In genomic region chr5:109602585-109602984, GRCm38 (mm10) we compare ENCODE assay signal across 8 mouse cellular contexts. TPM values are rescaled to one million over a fixed set of nuclear protein-coding genes. Genes with fewer than 3 reads are reported as not detected.
A peak's percentile ranks its signal among the peaks of the same experiment; 100 is the strongest.
DNase-seq lines count a peak whose midpoint lies in the region; ATAC-seq and TF ChIP-seq lines count a peak whose summit lies in the region.

No protein-coding gene starts in this region.

- H3K27ac ChIP-seq in liver, embryonic 11.5 days (ENCODE audit: low read depth, low read length) = no peak overlapping the region
- no peak overlapping the region for H3K27ac ChIP-seq in liver, embryonic 14.5 days
- H3K27ac ChIP-seq in midbrain, embryonic 16.5 days (ENCODE audit: low read length) = no peak overlapping the region

- H3K9ac ChIP-seq in liver, embryonic 11.5 days (ENCODE audit: low read depth, low read length) = no peak overlapping the region
- no peak overlapping the region for H3K9ac ChIP-seq in liver, embryonic 14.5 days (replicated peaks)
- H3K9ac ChIP-seq in midbrain, embryonic 16.5 days (ENCODE audit: low read depth, low read length) = no peak overlapping the region

- H3K27me3 ChIP-seq in liver, embryonic 11.5 days (replicated peaks; ENCODE audit: control insufficient read depth, insufficient read depth, low read length) = no peaks in the 10 kb centered on the region
- H3K27me3 ChIP-seq in liver, embryonic 14.5 days (ENCODE audit: control insufficient read depth, insufficient read depth, low read length) = no peaks in the 10 kb centered on the region
- H3K27me3 ChIP-seq in midbrain, embryonic 16.5 days (ENCODE audit: control insufficient read depth, insufficient read depth, low read depth, low read length) = no peaks in the 10 kb centered on the region

- H3K4me3 ChIP-seq in liver, embryonic 11.5 days (ENCODE audit: low read depth, low read length) = no peak overlapping the region
- H3K4me3 ChIP-seq in liver, embryonic 14.5 days (ENCODE audit: insufficient read depth in 1 of 2, low read depth in 2 of 2, low read length in 2 of 2) = no peak overlapping the region
- no peak overlapping the region for H3K4me3 ChIP-seq in midbrain, embryonic 16.5 days (ENCODE audit: low read depth, low read length)

- no peaks in the 10 kb centered on the region for H3K36me3 ChIP-seq in liver, embryonic 11.5 days (ENCODE audit: control insufficient read depth, insufficient read depth, low read length)
- no peaks in the 10 kb centered on the region for H3K36me3 ChIP-seq in liver, embryonic 14.5 days (replicated peaks; ENCODE audit: control insufficient read depth, insufficient read depth, low read depth)
- H3K36me3 ChIP-seq in midbrain, embryonic 16.5 days (ENCODE audit: control insufficient read depth, insufficient read depth, low read length) = no peaks in the 10 kb centered on the region

- H3K9me3 ChIP-seq in liver, embryonic 11.5 days (ENCODE audit: control insufficient read depth, low read length) = no peaks in the 10 kb centered on the region
- H3K9me3 ChIP-seq in liver, embryonic 14.5 days (ENCODE audit: control insufficient read depth, low read length) = no peaks in the 10 kb centered on the region
- H3K9me3 ChIP-seq in midbrain, embryonic 16.5 days (replicated peaks; ENCODE audit: control insufficient read depth, low read length, poor library complexity, severe bottlenecking) = peaks cover 12% of the 10 kb centered on the region

- peak; percentile 3 for DNase-seq in cerebellum, adult 9-10 months
- DNase-seq in cerebellum, postnatal 4 days (ENCODE audit: low spot score in 2 of 2) = no peak
- peak; percentile 22 for DNase-seq in liver
- no peak for DNase-seq in liver, embryonic 11.5 days (ENCODE audit: low spot score)
- peak in 2 of 3 experiments; percentile 4 to 37 for DNase-seq in liver, embryonic 14.5 days (ENCODE audit: low read depth in 3 of 3, low spot score in 3 of 3)
- peak; percentile 6 for DNase-seq in telencephalon, adult 2 months (ENCODE audit: low read depth, low spot score)

- TF ChIP-seq CTCF in liver, embryonic 14.5 days (IDR thresholded peaks at IDR 0.05; ENCODE audit: low read depth) = peak; percentile 63

- H3K4me1 ChIP-seq in liver, embryonic 11.5 days (replicated peaks; ENCODE audit: control insufficient read depth, insufficient read depth, low read length) = no peaks in the 10 kb centered on the region
- no peaks in the 10 kb centered on the region for H3K4me1 ChIP-seq in liver, embryonic 14.5 days (replicated peaks; ENCODE audit: control insufficient read depth in 2 of 2, insufficient read depth in 2 of 2, low read length in 1 of 2)
- no peaks in the 10 kb centered on the region for H3K4me1 ChIP-seq in midbrain, embryonic 16.5 days (ENCODE audit: control insufficient read depth, insufficient read depth, low read length)

- H3K4me2 ChIP-seq in liver, embryonic 11.5 days = no peak overlapping the region
- H3K4me2 ChIP-seq in liver, embryonic 14.5 days (ENCODE audit: low read depth) = no peak overlapping the region
- no peak overlapping the region for H3K4me2 ChIP-seq in midbrain, embryonic 16.5 days (ENCODE audit: low read length)

- TF ChIP-seq EP300 in liver, embryonic 14.5 days (IDR thresholded peaks at IDR 0.05; ENCODE audit: low read depth) = no peak

- no peak for ATAC-seq in liver, embryonic 11.5 days (replicated peaks; ENCODE audit: low FRiP score)
- ATAC-seq in common myeloid progenitor, adult 5-6 weeks (replicated peaks; ENCODE audit: low read depth, poor library complexity, severe bottlenecking) = peak; percentile 87
- ATAC-seq in liver, embryonic 14.5 days (ENCODE audit: insufficient read depth) = no peak
- ATAC-seq in midbrain, embryonic 16.5 days = no peak

- 28% methylated on average over 1 of the region's 1 CpGs for WGBS in liver, embryonic 11.5 days
- 20% methylated on average over 1 of the region's 1 CpGs for WGBS in liver, embryonic 14.5 days (ENCODE audit: insufficient replicate concordance)
- WGBS in midbrain, embryonic 16.5 days = 39% methylated on average over 1 of the region's 1 CpGs

RNA-seq across cellular contexts. Expression of gene Crlf2, which starts 43.8 kb away (rescaled TPM):
- polyA plus RNA-seq in liver, embryonic 11.5 days (2014; fragmentation: Nextera tagmentation; extraction: Ambion mirVana) = 6.9 and 7.5 TPM in 2 replicates
- total RNA-seq in common myeloid progenitor, adult 5-6 weeks (2017) = 15.4 and 28.1 TPM in 2 replicates
- polyA plus RNA-seq in liver, embryonic 14.5 days (2012; rRNA removed) = 4.1 and 4.5 TPM in 2 replicates
- 2.4 and 2.7 TPM in 2 replicates for polyA plus RNA-seq in liver, embryonic 14.5 days (2014; fragmentation: Nextera tagmentation; extraction: Ambion mirVana)
- polyA plus RNA-seq in midbrain, embryonic 16.5 days (2015; fragmentation: Nextera tagmentation; extraction: Ambion mirVana) = 13.7 and 18.1 TPM in 2 replicates

Comparison
In these comparisons a context has a peak if more than half of its experiments do, and no peak if none do; other contexts are left out.
1. DNase-seq: peak in cerebellum, adult 9-10 months (single experiment), liver (single experiment), liver, embryonic 14.5 days (2 of 3) and telencephalon, adult 2 months (single experiment); none in cerebellum, postnatal 4 days (0 of 2) and liver, embryonic 11.5 days (single experiment).